Mouse (Mus musculus) skeletal muscle tissue, adult 2 months (tissue): ENCODE measurements at regions not wholly inside any gene's neighbourhood (a gene's known extent, or its start where the extent isn't known, plus 50 kb on each side); places are given as distances from the start of the nearest gene placed in this dataset.

Experiments used
- DNase-seq: peaks from one replicate; pipeline ENCODE4 v3.0.0-alpha.2; 2012; ENCODE audit warnings: low read depth, low spot score

DNA sequence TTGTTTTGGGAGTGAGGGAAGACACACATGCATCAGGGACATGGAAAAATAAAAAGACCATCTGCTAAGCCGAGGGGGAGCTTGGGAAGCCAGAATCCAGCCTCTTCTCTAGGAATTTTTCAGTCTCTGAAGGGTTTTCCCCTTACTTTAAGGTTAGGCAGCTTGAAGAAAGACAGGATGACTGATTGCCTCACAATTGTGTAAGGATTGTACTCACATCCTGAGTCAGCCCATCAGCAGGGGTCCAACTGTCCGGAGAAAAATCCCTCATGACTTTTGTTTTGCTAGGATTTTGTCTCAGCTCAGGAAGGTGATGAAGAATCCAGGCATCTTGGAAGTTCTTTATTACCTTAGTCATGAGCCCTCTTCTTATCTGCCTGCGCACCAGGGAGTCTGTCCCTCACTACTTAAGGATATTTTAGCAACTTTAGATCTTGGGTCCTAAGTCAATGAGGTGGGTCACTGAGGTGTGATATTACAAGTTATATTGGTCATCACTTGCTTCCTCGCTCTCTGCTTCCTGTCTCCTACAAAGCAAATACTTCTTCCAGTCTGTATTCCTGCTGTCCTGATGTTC is 65.8 kb upstream of the Bmp2k start:
- no peak for DNase-seq

DNA sequence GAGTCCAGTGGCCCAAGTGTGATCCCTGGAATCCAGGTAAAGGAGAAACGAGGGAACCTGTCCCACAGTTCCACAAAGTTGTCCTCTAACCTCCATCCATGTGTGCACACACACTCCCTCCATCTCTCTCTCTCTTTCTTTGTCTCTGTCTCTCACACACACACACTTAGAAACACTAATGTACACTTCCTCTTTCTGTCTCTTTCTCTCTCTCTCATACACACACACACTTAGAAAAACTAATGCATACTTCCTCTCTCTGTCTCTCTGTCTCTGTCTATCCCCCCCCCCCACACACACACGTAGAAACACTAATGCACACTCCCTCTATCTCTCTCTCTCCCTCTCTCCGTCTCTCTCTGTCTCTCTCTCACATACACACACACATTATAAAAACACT is 61.2 kb upstream of the Bmp2k start:
- no peak for DNase-seq

DNA sequence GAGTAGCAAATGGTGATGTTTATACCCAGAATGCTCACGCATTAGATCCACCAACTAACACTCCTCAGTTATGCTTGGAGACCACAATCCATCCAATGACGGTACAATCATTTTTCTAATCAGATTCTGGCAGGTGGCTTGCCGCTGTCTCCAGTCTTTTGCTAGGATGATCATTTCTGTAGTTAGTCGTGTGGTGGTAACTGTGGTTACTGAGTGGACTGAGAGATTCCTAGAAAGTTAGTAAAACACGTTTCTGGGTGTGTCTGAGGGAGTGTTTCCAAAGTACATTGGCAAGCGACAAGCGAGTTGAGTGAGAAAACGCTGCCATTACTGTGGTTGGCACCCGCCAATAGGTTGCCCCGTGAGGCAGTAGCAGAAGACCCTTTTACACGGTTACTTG is 58.8 kb upstream of the Bmp2k start:
- no peak for DNase-seq

DNA sequence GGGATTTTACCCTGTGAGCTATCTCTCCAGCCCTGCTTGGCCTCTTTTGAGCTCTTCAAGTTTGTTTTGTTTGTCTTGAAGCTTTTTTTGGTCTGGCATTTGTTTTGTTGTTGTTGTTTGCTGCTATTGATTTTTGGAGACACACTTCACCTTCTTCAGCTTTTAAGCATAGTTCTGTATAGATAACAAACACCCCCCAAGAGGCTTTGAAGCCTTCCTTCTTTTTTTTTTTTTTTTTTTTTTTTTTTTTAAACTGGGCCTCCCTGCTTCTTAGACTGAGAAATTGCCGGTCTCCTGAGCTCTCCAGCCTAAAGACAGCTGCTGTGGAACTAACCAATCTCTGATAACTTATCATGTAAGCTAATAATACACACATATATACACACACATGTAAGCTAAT is 58.2 kb upstream of the Bmp2k start:
- no peak for DNase-seq

DNA sequence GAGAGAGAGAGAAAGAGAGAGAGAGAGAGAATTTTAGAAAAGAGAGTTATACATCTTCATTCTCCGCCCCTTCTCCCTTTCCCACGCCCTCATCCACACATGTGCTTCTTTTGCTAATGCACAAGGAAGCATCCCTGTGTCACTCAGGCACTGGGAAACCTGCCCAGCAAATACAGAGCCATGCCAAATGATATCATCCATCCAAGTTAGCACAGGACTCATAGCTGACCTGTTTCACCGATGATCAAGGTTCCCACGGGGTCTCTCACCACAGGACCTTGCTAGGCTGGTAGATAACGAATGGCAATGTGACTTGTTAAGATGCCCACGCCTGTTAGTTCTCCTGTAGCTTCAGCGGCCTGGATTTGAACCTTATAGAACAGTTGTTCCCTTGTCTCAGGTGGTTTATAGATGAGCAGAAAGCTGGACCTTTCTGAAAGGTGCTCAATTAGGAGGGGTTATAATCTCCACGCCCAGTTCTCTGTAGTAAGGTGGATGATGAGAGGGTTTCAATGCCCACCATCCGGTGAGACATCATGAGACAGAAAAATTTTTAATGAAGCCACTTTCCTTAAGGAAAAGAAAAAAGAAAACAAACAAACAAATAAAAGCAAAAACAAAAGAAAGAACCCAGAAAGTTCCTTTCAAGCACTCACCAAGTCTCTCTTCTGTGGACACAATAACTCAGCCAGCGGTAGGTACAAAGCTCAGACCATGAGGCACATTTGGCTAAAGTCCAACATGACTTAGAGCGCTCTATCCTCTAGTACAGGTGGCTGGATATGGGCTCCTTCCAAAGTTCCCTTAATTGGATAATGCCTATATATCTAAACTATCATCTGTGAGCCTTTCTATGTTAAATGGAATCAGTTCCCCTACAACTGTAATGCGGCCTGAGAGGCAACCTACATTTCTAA is 57.1 kb upstream of the Bmp2k start:
- no peak for DNase-seq

DNA sequence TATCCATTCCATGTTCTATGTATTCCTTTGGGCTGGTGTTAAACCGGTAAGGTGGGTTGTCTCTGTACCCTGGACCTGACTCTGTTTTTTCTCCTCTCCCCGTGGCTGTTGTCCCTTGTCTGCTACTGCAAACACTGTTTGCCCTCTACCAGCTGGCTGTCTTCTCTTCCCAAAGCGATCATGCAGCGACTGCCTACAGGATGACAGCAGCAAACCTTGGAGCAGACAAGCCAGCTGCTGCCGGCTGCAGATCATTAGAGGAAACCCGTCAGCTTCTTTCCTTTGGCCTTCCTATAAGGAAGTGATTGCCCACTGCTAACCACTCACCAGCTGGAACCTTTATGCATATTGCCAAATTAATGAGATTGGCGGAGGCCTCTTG is 56.4 kb upstream of the Bmp2k start:
- no peak for DNase-seq

DNA sequence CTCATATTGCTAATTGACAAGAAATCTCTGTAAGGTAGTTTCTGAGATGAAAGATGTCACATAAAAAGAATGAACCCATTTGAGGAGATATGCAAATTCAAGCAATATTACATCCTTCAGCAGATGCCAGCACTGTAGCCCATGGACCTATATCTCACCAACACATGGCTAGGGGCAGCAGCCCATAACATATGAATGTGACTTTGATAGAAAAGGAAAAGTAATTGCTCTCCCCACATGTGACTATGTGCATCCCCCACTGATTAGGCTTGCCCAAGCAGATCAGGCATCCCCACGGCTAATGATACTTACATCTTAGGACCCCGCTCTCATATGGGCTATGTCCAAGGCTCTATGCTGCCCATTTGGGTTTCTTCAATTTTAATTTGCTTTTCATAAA is 56.0 kb upstream of the Bmp2k start:
- no peak for DNase-seq
